Mouse (Mus musculus) embryonic facial prominence, embryonic 15.5 days (tissue): ENCODE measurements at regions not wholly inside any gene's neighbourhood (a gene's known extent, or its start where the extent isn't known, plus 50 kb on each side); places are given as distances from the start of the nearest gene placed in this dataset.

Source experiments
- ATAC-seq: fragments of 200-750 bp; cut with Nextera tagmentation; 2 replicates; pipeline ENCODE4 v1.8.0; 2017; ENCODE audit warnings: low read depth, moderate TSS enrichment; ENCODE audit not compliant: insufficient number of reproducible peaks, low FRiP score, low TSS enrichment
- H3K27ac ChIP-seq: fragments of 300-500 bp; sonication (generic); replicated peaks from 2 replicates; pipeline ENCODE4 v1.5.1; 2015; ENCODE audit warnings: mild to moderate bottlenecking, inconsistent platforms
- H3K27me3 ChIP-seq: fragments of 300-500 bp; sonication (generic); 2 replicates; pipeline ENCODE4 v1.6.1; 2015; ENCODE audit warnings: inconsistent platforms
- H3K36me3 ChIP-seq: fragments of 300-500 bp; sonication (generic); 2 replicates; pipeline ENCODE4 v1.6.1; 2015; ENCODE audit warnings: mild to moderate bottlenecking, inconsistent platforms
- H3K4me1 ChIP-seq: fragments of 300-500 bp; sonication (generic); 2 replicates; pipeline ENCODE4 v1.6.1; 2015; ENCODE audit warnings: inconsistent platforms
- H3K4me2 ChIP-seq: fragments of 300-500 bp; sonication (generic); replicated peaks from 2 replicates; pipeline ENCODE4 v1.6.1; 2015; ENCODE audit warnings: mild to moderate bottlenecking, inconsistent platforms
- H3K4me3 ChIP-seq: fragments of 300-500 bp; sonication (generic); replicated peaks from 2 replicates; pipeline ENCODE4 v1.5.1; 2015; ENCODE audit warnings: mild to moderate bottlenecking, inconsistent platforms
- H3K9ac ChIP-seq: fragments of 300-500 bp; sonication (generic); 2 replicates; pipeline ENCODE4 v1.6.1; 2015; ENCODE audit warnings: inconsistent platforms
- H3K9me3 ChIP-seq: fragments of 300-500 bp; sonication (generic); replicated peaks from 2 replicates; pipeline ENCODE4 v1.6.1; 2016; ENCODE audit warnings: inconsistent platforms
- WGBS: fragments of 180-500 bp; shearing (Covaris S2); methylation state at CpG from one replicate; pipeline ENCODE4 v1.1.7; 2015; 5-methylcytosine and 5-hydroxymethylcytosine counted together

DNA sequence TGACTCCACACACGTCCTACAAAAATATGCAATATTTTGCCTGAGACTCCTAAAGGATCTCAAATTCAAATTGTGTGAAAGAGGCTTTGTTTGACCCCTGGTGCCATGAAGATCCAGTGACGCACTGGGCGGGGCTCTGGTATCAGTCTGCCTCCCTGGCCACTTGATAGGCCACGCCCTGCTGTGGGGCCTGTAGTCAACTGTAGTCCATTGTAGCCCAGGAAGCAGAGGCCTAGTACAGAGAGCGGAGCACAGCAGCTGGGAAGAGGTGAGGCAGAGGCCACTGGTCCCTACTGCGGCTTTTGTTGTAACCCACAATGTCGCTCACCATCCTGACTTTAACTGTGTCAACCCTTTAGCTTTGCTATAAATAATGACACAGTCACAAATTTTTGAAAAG, 88.5 kb upstream of the Klf3 start:
- Histone ChIP-seq H3K27ac (no peak overlapping the region), H3K9ac (no peak overlapping the region), H3K27me3 (no peaks in the 10 kb centered on the region), H3K4me1 (no peaks in the 10 kb centered on the region), H3K36me3 (no peaks in the 10 kb centered on the region), H3K4me3 (no peak overlapping the region), H3K9me3 (no peaks in the 10 kb centered on the region), H3K4me2 (no peak overlapping the region)
- ATAC-seq, result peak; percentile 72
- 56% methylated on average over 7 of the region's 7 CpGs for WGBS

DNA sequence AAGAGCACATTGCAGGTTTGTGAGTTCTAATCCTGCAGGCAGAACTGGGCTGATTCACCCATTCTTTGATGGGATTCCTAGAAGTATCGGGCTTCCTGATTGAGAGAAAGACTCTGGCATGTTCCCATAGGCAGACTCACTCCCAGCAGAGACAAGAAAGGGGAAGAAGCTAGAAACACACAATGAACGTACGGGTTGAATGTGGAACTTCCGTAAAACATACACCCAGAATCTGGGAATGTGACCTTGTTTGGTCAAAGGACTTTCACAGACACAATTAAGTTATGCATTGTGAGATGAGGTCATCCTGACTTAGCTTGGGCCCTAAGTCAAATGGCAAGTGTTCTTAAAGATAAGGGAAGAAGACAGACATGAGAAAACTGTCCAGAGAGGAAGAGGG, 86.6 kb upstream of the Klf3 start:
- no peak overlapping the region for H3K4me3 ChIP-seq
- no peaks in the 10 kb centered on the region for H3K27me3 ChIP-seq
- H3K36me3 ChIP-seq, result no peaks in the 10 kb centered on the region
- no peaks in the 10 kb centered on the region for H3K4me1 ChIP-seq
- no peaks in the 10 kb centered on the region for H3K9me3 ChIP-seq
- no peak overlapping the region for H3K9ac ChIP-seq
- no peak for ATAC-seq
- whole genome bisulfite sequencing, result 83% methylated on average over 4 of the region's 4 CpGs
- H3K4me2 ChIP-seq, result no peak overlapping the region
- H3K27ac ChIP-seq, result no peak overlapping the region

DNA sequence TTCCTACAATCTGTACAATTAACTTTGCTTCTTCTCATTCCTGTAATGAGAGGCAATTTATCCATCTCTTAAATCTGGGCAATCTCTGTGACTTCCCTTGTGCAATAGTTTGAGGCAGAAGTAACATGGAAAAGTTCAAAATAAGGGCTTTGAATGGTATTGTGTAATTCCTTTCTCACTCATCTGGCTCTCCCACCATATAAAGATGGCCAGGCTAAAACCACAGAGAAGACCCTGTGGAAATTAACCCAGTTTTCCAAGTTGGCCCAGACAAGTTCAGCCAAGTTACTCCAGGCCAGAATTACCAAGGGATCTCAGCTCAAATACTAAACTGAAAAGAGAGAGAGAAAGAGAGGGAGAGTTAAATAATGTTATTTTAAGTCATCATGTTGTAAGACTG, 81.0 kb upstream of the Klf3 start:
- H3K9ac ChIP-seq, result no peak overlapping the region
- no peaks in the 10 kb centered on the region for H3K4me1 ChIP-seq
- no peaks in the 10 kb centered on the region for H3K27me3 ChIP-seq
- ATAC-seq, result no peak
- H3K4me2 ChIP-seq, result no peak overlapping the region
- no peaks in the 10 kb centered on the region for H3K9me3 ChIP-seq
- no peak overlapping the region for H3K4me3 ChIP-seq
- no peaks in the 10 kb centered on the region for H3K36me3 ChIP-seq
- no peak overlapping the region for H3K27ac ChIP-seq

DNA sequence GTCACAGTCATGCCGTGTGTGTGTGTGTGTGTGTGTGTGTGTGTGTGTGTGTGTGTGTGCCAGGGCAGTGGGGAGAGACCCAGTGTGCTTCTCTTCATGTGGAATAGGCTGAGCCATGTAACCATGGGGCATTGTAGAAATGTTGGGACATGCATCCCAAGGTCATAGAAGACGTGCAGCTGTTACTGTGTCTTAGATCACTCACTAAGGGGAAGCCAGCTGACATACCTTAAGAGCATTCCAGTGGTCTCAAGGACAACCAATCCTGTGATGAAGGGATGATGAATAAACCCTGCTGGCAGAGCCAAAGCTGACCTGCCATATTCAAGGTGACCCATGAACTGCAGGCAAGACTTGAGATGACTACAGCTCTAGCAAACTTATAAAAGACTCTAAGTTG, 75.3 kb upstream of the Klf3 start:
- Histone ChIP-seq H3K27ac (no peak overlapping the region), H3K9me3 (no peaks in the 10 kb centered on the region), H3K4me2 (no peak overlapping the region), H3K4me1 (no peaks in the 10 kb centered on the region), H3K9ac (no peak overlapping the region), H3K27me3 (no peaks in the 10 kb centered on the region), H3K4me3 (no peak overlapping the region), H3K36me3 (no peaks in the 10 kb centered on the region)
- WGBS, result 76% methylated on average over 2 of the region's 2 CpGs
- no peak for ATAC-seq

DNA sequence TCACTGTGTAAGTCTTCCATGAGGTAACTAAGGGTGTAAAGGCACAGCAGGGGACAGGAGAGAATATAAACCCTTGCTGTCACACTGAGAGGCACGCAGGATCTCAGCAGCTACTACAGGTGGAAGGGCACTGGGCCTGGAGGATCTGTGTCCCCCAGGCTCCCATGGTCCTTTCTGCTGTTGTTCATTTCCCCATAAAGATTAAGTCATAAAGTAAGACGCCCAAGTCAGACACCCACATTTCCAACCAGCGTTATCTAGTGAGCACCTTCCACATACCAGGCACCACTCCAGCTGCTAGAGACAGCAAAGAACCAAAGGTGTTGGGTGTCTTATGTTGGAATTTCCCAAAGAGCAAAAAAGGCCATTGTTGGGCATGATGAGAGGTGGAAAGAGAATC, 70.8 kb upstream of the Klf3 start:
- no peak overlapping the region for H3K27ac ChIP-seq
- H3K27me3 ChIP-seq, result no peaks in the 10 kb centered on the region
- no peak overlapping the region for H3K4me3 ChIP-seq
- WGBS, result 91% methylated on average over 3 of the region's 3 CpGs
- H3K4me1 ChIP-seq, result no peaks in the 10 kb centered on the region
- H3K36me3 ChIP-seq, result no peaks in the 10 kb centered on the region
- H3K9me3 ChIP-seq, result no peaks in the 10 kb centered on the region
- no peak overlapping the region for H3K4me2 ChIP-seq
- no peak overlapping the region for H3K9ac ChIP-seq
- ATAC-seq, result no peak

DNA sequence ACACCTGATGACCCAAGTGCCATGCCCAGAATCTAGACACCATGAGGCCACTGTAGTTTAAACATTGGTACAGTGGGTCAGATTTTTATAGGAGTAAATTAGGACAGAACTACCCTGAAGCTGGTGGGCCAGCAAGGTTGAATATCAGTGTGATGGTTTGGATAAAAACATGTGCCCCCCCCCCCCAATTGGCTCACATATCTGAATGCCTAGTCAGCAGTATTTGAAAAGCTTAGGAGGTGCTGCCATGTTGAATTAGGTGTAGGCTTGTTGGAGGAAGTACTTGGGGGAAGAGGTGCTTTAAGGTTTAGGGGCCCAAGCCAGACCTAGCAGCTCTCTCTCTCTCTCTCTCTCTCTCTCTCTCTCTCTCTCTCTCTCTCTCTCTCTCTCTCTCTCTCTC, 66.2 kb upstream of the Klf3 start:
- Histone ChIP-seq H3K27ac (no peak overlapping the region), H3K4me3 (no peak overlapping the region), H3K27me3 (no peaks in the 10 kb centered on the region), H3K9me3 (no peaks in the 10 kb centered on the region), H3K4me1 (peaks cover 26% of the 10 kb centered on the region), H3K9ac (no peak overlapping the region), H3K36me3 (no peaks in the 10 kb centered on the region), H3K4me2 (no peak overlapping the region)
- no peak for ATAC-seq

DNA sequence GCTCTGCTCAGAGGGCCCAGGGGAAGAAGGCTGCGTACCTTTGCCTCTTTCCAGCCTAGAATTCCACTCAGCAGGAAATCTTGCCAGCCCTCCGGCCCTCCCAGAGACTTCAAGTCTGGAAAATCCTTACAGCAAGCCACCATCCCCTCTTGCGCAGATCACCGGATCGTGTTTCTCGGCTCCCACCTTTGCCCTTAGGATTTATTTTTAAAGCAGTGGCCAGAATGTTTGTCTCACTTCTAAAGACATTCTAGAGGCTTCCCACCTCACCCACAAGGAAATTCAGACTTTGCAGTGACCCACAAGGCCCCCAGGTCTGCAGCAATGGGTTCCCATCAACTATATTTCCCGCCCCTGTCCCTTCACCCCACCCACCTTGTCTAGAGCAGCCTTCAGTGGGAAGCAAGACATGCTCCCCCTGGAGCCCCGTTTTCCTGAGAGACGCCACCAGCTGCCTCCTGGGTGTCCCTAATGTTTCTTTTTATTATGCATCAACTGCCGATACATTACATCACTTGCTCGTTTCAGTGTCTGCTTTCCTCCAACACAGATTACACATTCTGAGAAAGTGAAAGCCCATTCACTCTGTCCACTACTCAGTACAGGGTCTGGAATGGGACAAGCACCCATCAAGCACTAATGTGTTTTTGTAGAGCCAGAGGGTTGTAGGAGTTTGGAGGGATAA, 65.0 kb upstream of the Klf3 start:
- Histone ChIP-seq H3K4me3 (no peak overlapping the region), H3K27ac (peak overlapping the region; percentile 44), H3K4me2 (no peak overlapping the region), H3K9me3 (no peaks in the 10 kb centered on the region), H3K27me3 (no peaks in the 10 kb centered on the region), H3K9ac (no peak overlapping the region), H3K36me3 (no peaks in the 10 kb centered on the region), H3K4me1 (peaks cover 26% of the 10 kb centered on the region)
- WGBS, result 17% methylated on average over 11 of the region's 11 CpGs
- no peak for ATAC-seq

DNA sequence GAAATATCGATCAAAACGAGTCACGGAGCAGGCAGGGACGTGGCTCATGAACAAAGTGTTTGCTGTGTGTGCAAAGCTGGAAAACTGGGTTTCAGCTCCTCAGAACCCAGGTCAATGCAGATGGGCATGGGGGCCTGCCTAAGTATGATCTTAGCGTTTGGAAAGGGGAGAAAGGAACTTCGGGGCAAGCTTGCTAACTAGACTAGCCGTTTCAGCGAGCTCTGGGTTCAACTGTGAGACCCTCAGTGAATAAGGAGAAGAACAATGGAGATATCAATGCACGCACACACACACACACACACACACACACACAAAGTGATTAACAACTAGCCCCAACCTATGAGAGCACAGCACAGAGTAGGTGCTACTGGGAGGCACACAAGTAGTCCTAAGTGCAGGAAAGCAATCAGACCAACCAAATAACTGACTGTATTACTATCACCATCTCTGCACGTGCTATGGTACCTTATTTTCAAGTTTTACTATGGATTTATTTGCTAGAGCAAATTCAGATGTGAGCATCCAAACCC, 64.3 kb upstream of the Klf3 start:
- Histone ChIP-seq H3K27me3 (no peaks in the 10 kb centered on the region), H3K4me2 (no peak overlapping the region), H3K4me1 (peaks cover 26% of the 10 kb centered on the region), H3K27ac (peak overlapping the region; percentile 44), H3K9ac (no peak overlapping the region), H3K36me3 (no peaks in the 10 kb centered on the region), H3K9me3 (no peaks in the 10 kb centered on the region), H3K4me3 (no peak overlapping the region)
- ATAC-seq, result no peak
- 39% methylated on average over 10 of the region's 10 CpGs for WGBS

DNA sequence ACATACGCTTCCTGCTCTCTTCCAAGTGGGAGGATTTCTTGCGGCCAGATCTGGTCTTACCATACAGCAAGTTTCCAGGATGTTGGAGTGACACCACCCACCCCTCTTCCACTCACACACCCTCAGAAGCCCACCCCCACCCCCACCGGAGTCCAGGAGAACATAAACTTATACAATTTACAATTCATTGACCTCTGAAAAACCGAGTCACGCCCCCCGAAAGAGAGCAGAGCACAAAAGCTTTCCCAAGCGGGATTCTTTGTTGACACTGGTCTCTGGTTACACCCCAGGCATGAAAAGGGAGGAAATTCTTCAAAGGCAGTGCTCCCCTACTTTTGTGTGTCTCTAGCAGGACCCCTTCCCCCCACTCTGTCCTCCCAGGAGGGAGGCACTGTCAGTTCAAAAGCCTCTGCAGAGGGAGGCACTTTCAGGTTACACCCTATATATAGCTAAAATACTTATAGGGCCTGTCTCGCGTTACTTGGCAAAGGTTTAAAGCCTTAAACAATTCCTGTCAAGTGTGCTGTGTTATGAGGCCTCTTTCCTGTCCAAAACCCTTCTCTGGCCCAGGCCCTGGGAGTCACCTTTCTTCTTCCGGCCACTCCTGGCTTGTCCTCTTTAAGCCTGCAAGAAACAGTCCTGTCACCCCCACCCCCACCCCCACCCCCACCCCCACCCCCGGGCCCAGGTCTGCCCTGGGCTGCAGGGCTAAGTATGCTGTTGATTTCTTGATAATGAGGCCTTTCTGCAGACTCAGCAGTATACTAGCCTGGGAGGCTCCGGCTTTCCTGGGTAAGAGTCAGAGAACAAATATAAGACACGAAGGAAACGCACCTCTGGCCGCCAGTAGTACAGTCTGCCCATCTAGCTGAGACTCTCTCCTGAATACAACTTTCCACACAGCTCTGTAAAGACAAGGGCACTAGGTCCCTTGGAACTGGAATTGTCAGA, 63.6 kb upstream of the Klf3 start:
- H3K9ac ChIP-seq, result no peak overlapping the region
- peak; percentile 60 for ATAC-seq
- 20% methylated on average over 15 of the region's 15 CpGs for WGBS
- no peaks in the 10 kb centered on the region for H3K36me3 ChIP-seq
- H3K27me3 ChIP-seq, result no peaks in the 10 kb centered on the region
- H3K27ac ChIP-seq, result peak overlapping the region; percentile 44; the same call in 1 of the 2 replicates
- H3K9me3 ChIP-seq, result no peaks in the 10 kb centered on the region
- no peak overlapping the region; the same call in 1 of the 2 replicates for H3K4me2 ChIP-seq
- peaks cover 26% of the 10 kb centered on the region for H3K4me1 ChIP-seq
- H3K4me3 ChIP-seq, result no peak overlapping the region

DNA sequence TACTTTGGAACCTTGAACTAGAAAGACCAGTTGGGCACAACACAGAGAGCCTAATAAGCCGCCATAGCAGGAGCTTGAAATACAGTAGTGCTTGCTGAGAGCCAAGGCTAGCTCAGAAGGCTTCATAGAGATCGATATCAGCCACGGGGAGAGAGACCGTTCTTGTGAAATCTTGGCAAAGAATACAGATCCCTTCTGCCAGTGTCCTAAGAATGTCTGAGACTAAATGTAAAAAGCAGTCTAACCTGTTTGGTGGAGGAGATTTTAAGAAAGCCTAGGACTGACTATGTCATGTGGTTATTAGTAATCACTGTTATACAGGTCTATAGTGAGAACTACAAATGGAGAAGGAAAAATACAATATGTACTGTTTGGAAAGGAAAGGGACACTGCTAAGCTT, 59.1 kb upstream of the Klf3 start:
- Histone ChIP-seq H3K27me3 (no peaks in the 10 kb centered on the region), H3K9me3 (no peaks in the 10 kb centered on the region), H3K4me2 (no peak overlapping the region), H3K9ac (no peak overlapping the region), H3K4me1 (peaks cover 11% of the 10 kb centered on the region), H3K27ac (no peak overlapping the region), H3K4me3 (no peak overlapping the region), H3K36me3 (no peaks in the 10 kb centered on the region)
- 73% methylated on average over 4 of the region's 4 CpGs for WGBS
- no peak for ATAC-seq

DNA sequence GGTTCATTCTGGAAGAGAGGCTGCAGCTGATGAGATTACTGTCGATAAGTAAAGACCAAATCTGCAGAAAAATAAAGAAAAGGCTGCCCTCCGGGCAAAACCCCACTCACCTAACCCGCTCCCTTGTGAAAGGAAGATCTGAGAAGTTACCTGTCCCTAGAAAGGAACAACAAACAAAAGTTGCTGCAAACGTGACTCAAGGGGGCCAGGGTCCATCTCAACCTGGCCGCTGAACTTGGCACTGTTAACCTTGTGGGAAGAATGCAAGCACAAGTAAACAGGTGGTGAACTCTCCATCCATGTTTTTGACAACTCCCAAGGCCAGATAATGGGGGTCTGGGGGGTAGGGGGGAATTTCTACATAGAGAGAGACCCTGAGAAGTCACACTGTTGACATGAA, 58.7 kb upstream of the Klf3 start:
- Histone ChIP-seq H3K4me2 (no peak overlapping the region), H3K27ac (no peak overlapping the region), H3K4me1 (peaks cover 7% of the 10 kb centered on the region), H3K9ac (no peak overlapping the region), H3K4me3 (no peak overlapping the region), H3K36me3 (no peaks in the 10 kb centered on the region), H3K27me3 (no peaks in the 10 kb centered on the region), H3K9me3 (no peaks in the 10 kb centered on the region)
- ATAC-seq, result no peak
- 73% methylated on average over 5 of the region's 5 CpGs for WGBS
